ENCODE assay signal across 11 mouse cellular contexts in genomic region chr13:52879918-52880317, GRCm38 (mm10). TPM values are rescaled to one million over a fixed set of nuclear protein-coding genes. Genes with fewer than 3 reads are reported as not detected.
A peak's percentile ranks its signal among the peaks of the same experiment; 100 is the strongest.
DNase-seq lines count a peak whose midpoint lies in the region; ATAC-seq and TF ChIP-seq lines count a peak whose summit lies in the region.
"Had no signal": no experiment of that assay in that cellular context is flagged by ENCODE, and none has a peak within 500 bp of the region (broad histone marks: within the 10 kb centered on the region; RNA-seq: fewer than 3 reads in every experiment).

No protein-coding gene starts in this region.

- peak; percentile 74 for ATAC-seq in lung, postnatal 0 days
- ATAC-seq in embryonic facial prominence, embryonic 13.5 days (ENCODE audit: insufficient number of reproducible peaks, insufficient read depth, low FRiP score, low TSS enrichment, low read depth): peak; percentile 34; the same call in 1 of the 2 replicates
- ATAC-seq in heart, embryonic 14.5 days (ENCODE audit: insufficient number of reproducible peaks, insufficient read depth, low FRiP score, low read depth): 0 out of 2 replicates have a peak, but pooled peaks have one; percentile 37
- no peak for ATAC-seq in erythroblast, adult 5-6 weeks (replicated peaks; ENCODE audit: low FRiP score, poor library complexity, severe bottlenecking)
- ATAC-seq: intestine, embryonic 15.5 days had no signal

- H3K9me3 ChIP-seq in lung, postnatal 0 days (ENCODE audit: low read length): no peaks in the 10 kb centered on the region
- H3K9me3 ChIP-seq in embryonic facial prominence, embryonic 13.5 days: no peaks in the 10 kb centered on the region
- no peaks in the 10 kb centered on the region for H3K9me3 ChIP-seq in heart, embryonic 14.5 days (ENCODE audit: control insufficient read depth, low read length)
- H3K9me3 ChIP-seq: intestine, embryonic 15.5 days; midbrain, embryonic 12.5 days had no signal

- no peaks in the 10 kb centered on the region for H3K36me3 ChIP-seq in lung, postnatal 0 days (ENCODE audit: insufficient read depth, low read length)
- no peaks in the 10 kb centered on the region for H3K36me3 ChIP-seq in embryonic facial prominence, embryonic 13.5 days
- no peaks in the 10 kb centered on the region for H3K36me3 ChIP-seq in heart, embryonic 14.5 days (ENCODE audit: control insufficient read depth, insufficient read depth, low read length)
- H3K36me3 ChIP-seq: intestine, embryonic 15.5 days; midbrain, embryonic 12.5 days had no signal

- no peak overlapping the region for H3K9ac ChIP-seq in lung, postnatal 0 days (replicated peaks; ENCODE audit: low read depth)
- peak overlapping the region; percentile 54; the same call in 1 of the 2 replicates for H3K9ac ChIP-seq in embryonic facial prominence, embryonic 13.5 days
- H3K9ac ChIP-seq in heart, embryonic 14.5 days (ENCODE audit: low read length): 0 out of 2 replicates have a peak overlapping the region, but pooled peaks have one; percentile 22
- H3K9ac ChIP-seq: intestine, embryonic 15.5 days; midbrain, embryonic 12.5 days had no signal

- WGBS in lung, postnatal 0 days: 61% methylated on average over 12 of the region's 12 CpGs
- WGBS in embryonic facial prominence, embryonic 13.5 days: 34% methylated on average over 12 of the region's 12 CpGs
- WGBS in heart, embryonic 14.5 days: 29% methylated on average over 12 of the region's 12 CpGs
- 32% methylated on average over 12 of the region's 12 CpGs for WGBS in olfactory bulb, adult 2 months

- H3K27me3 ChIP-seq in lung, postnatal 0 days (replicated peaks; ENCODE audit: insufficient read depth, low read length): no peaks in the 10 kb centered on the region
- no peaks in the 10 kb centered on the region for H3K27me3 ChIP-seq in embryonic facial prominence, embryonic 13.5 days
- H3K27me3 ChIP-seq in heart, embryonic 14.5 days (ENCODE audit: control insufficient read depth, insufficient read depth, low read length): no peaks in the 10 kb centered on the region
- H3K27me3 ChIP-seq: intestine, embryonic 15.5 days; midbrain, embryonic 12.5 days had no signal

- H3K27ac ChIP-seq in lung, postnatal 0 days (ENCODE audit: low read length): no peak overlapping the region
- peak overlapping the region; percentile 76 for H3K27ac ChIP-seq in embryonic facial prominence, embryonic 13.5 days
- H3K27ac ChIP-seq in heart, embryonic 14.5 days (replicated peaks in 1 of 2; ENCODE audit: control insufficient read depth in 1 of 2, insufficient read depth in 1 of 2, low read depth in 2 of 2, low read length in 2 of 2): peak overlapping the region; percentile 71 to 80
- H3K27ac ChIP-seq in olfactory bulb, adult 2 months (ENCODE audit: insufficient read depth, low read depth, low read length): peak overlapping the region; percentile 87
- H3K27ac ChIP-seq: intestine, embryonic 15.5 days; midbrain, embryonic 12.5 days had no signal

- no peak overlapping the region for H3K4me2 ChIP-seq in lung, postnatal 0 days (replicated peaks; ENCODE audit: low read depth, low read length)
- H3K4me2 ChIP-seq in embryonic facial prominence, embryonic 13.5 days: peak overlapping the region; percentile 3; the same call in 1 of the 2 replicates
- H3K4me2 ChIP-seq in heart, embryonic 14.5 days (ENCODE audit: low read length): peak overlapping the region; percentile 0; the same call in 1 of the 2 replicates
- H3K4me2 ChIP-seq: intestine, embryonic 15.5 days; midbrain, embryonic 12.5 days had no signal

- no peak overlapping the region for H3K4me3 ChIP-seq in lung, postnatal 0 days (ENCODE audit: low read depth, low read length)
- H3K4me3 ChIP-seq in embryonic facial prominence, embryonic 13.5 days: no peak overlapping the region
- no peak overlapping the region for H3K4me3 ChIP-seq in heart, embryonic 14.5 days (ENCODE audit: control insufficient read depth in 1 of 2, insufficient read depth in 1 of 2, low read depth in 1 of 2, low read length in 2 of 2)
- H3K4me3 ChIP-seq in olfactory bulb, adult 2 months (ENCODE audit: insufficient read depth, low read depth, low read length): no peak overlapping the region
- H3K4me3 ChIP-seq: intestine, embryonic 15.5 days; midbrain, embryonic 12.5 days had no signal

- no peak for TF ChIP-seq EP300 in lung, postnatal 0 days (IDR thresholded peaks at IDR 0.05)

- TF ChIP-seq CTCF in lung, postnatal 0 days (IDR thresholded peaks at IDR 0.05): no peak
- no peak for TF ChIP-seq CTCF in olfactory bulb, adult 2 months (IDR thresholded peaks at IDR 0.05; ENCODE audit: insufficient read depth, low read depth, low read length)

- TF ChIP-seq POLR2A in olfactory bulb, adult 2 months (IDR thresholded peaks at IDR 0.05; ENCODE audit: insufficient read depth, low read depth, low read length): no peak

- no peak for DNase-seq in lung, postnatal 0 days (ENCODE audit: low spot score)
- no peak for DNase-seq in lung, adult 18-20 months
- no peak for DNase-seq in kidney, postnatal 36 days
- DNase-seq in layer of hippocampus, postnatal 36 days: no peak
- DNase-seq: thymus, adult 2 months had no signal

- H3K4me1 ChIP-seq in lung, postnatal 0 days (ENCODE audit: insufficient read depth, low read depth, low read length): no peaks in the 10 kb centered on the region
- H3K4me1 ChIP-seq in embryonic facial prominence, embryonic 13.5 days: peaks cover 51% of the 10 kb centered on the region
- H3K4me1 ChIP-seq in heart, embryonic 14.5 days (ENCODE audit: control insufficient read depth in 2 of 2, insufficient read depth in 2 of 2, low read length in 2 of 2): peaks cover 20 to 29% of the 10 kb centered on the region in 2 experiments
- peaks cover 56% of the 10 kb centered on the region for H3K4me1 ChIP-seq in olfactory bulb, adult 2 months (ENCODE audit: control insufficient read depth, insufficient read depth, low read length)

RNA-seq across cellular contexts. Expression of gene Auh, which starts 49.6 kb away (rescaled TPM):
- 43.3 and 45.1 TPM in 2 replicates for polyA plus RNA-seq in lung, postnatal 0 days (2015; fragmentation: Nextera tagmentation; extraction: Ambion mirVana)
- polyA plus RNA-seq in embryonic facial prominence, embryonic 13.5 days (2015; fragmentation: Nextera tagmentation; extraction: Ambion mirVana): 46.4 and 53.9 TPM in 2 replicates
- polyA plus RNA-seq in heart, embryonic 14.5 days (2014; fragmentation: Nextera tagmentation; extraction: Ambion mirVana): 56.1 and 56.4 TPM in 2 replicates
- not detected in 2 replicates for polyA plus RNA-seq in olfactory bulb, adult 2 months (2012; ENCODE audit: insufficient read depth, insufficient read length, low replicate concordance, missing spikeins)
- total RNA-seq in erythroblast, adult 5-6 weeks (2015; ENCODE audit: low replicate concordance): 68.2 and 74.8 TPM in 2 replicates
- total RNA-seq in erythroblast, adult 5-6 weeks (2017; ENCODE audit: low replicate concordance): 107 and 120 TPM in 2 replicates
- 100 to 1,000 TPM; 107 to 115 TPM for total RNA-seq in layer of hippocampus, postnatal 36 days (2021)
